Mouse (Mus musculus) lung, postnatal 0 days (tissue): ENCODE measurements around the gene Fbxl17. TPM values are rescaled to one million over a fixed set of nuclear protein-coding genes. Genes with fewer than 3 reads are reported as not detected.

Source experiments
- ATAC-seq: fragments of 200-750 bp; cut with Nextera tagmentation; 2 replicates; pipeline ENCODE4 v1.8.0; 2017; ENCODE audit warnings: moderate library complexity
- DNase-seq: peaks from one replicate; pipeline ENCODE4 v3.0.0-alpha.2; 2016; ENCODE audit warnings: low spot score
- H3K27ac ChIP-seq: fragments of 300-500 bp; sonication (generic); 2 replicates; pipeline ENCODE4 v1.5.1; 2014; ENCODE audit warnings: antibody characterized with exemption, mild to moderate bottlenecking, low read length, mixed read lengths
- H3K27me3 ChIP-seq: fragments of 300-500 bp; sonication (generic); replicated peaks from 2 replicates; pipeline ENCODE4 v1.6.1; 2014; ENCODE audit warnings: low read length, mixed read lengths; ENCODE audit not compliant: insufficient read depth
- H3K36me3 ChIP-seq: fragments of 300-500 bp; sonication (generic); 2 replicates; pipeline ENCODE4 v1.6.1; 2014; ENCODE audit warnings: low read length, mixed read lengths; ENCODE audit not compliant: insufficient read depth
- H3K4me1 ChIP-seq: fragments of 300-500 bp; sonication (generic); 2 replicates; pipeline ENCODE4 v1.6.1; 2014; ENCODE audit warnings: antibody characterized with exemption, low read depth, low read length, mixed read lengths; ENCODE audit not compliant: insufficient read depth
- H3K4me2 ChIP-seq: fragments of 300-500 bp; sonication (generic); replicated peaks from 2 replicates; pipeline ENCODE4 v1.6.1; 2014; ENCODE audit warnings: low read depth, mild to moderate bottlenecking, low read length, moderate library complexity, mixed read lengths
- H3K4me3 ChIP-seq: fragments of 300-500 bp; sonication (generic); 2 replicates; pipeline ENCODE4 v1.5.1; 2014; ENCODE audit warnings: low read depth, low read length
- H3K9ac ChIP-seq: fragments of 300-500 bp; sonication (generic); replicated peaks from 2 replicates; pipeline ENCODE4 v1.6.1; 2014; ENCODE audit warnings: low read depth, mild to moderate bottlenecking
- H3K9me3 ChIP-seq: fragments of 300-500 bp; sonication (generic); 2 replicates; pipeline ENCODE4 v1.6.1; 2016; ENCODE audit warnings: low read length, mixed read lengths
- CTCF ChIP-seq: IDR thresholded peaks from 2 replicates; pipeline ENCODE4 v1.5.1; 2016; ENCODE audit warnings: antibody characterized with exemption, mild to moderate bottlenecking
- EP300 ChIP-seq: IDR thresholded peaks from 2 replicates; pipeline ENCODE4 v1.6.1; 2016; ENCODE audit warnings: antibody characterized with exemption, mild to moderate bottlenecking, control low read depth
- WGBS: fragments of 180-500 bp; shearing (Covaris S2); extraction: QIAGEN DNeasy Blood & Tissue Kit; methylation state at CpG from one replicate; pipeline ENCODE4 v1.1.7; 2014; 5-methylcytosine and 5-hydroxymethylcytosine counted together
- polyA plus RNA-seq: library from polyadenylated mRNA; unstranded; fragments of >200 nt; fragmentation: Nextera tagmentation; extraction: Ambion mirVana; gene quantifications from 2 replicates; pipeline ENCODE4 v1.2.1, GENCODE M21; 2015

Gene Fbxl17
- polyA plus RNA-seq, 1 experiment from 2014 or later, result 6.9 TPM

- no peak overlapping the region for H3K27ac ChIP-seq
- H3K9me3 ChIP-seq, result no peaks in the 10 kb centered on the region
- no peak for TF ChIP-seq EP300
- no peak for TF ChIP-seq CTCF
- no peak overlapping the region for H3K4me3 ChIP-seq
- H3K36me3 ChIP-seq, result no peaks in the 10 kb centered on the region
- no peak for DNase-seq
- no peaks in the 10 kb centered on the region for H3K27me3 ChIP-seq
- H3K9ac ChIP-seq, result no peak overlapping the region
- H3K4me2 ChIP-seq, result no peak overlapping the region
- 67% methylated on average over 5 of the region's 5 CpGs for WGBS
- H3K4me1 ChIP-seq, result no peaks in the 10 kb centered on the region
- no peak for ATAC-seq
Measured at GRCm38 (mm10) chr17:63077509-63077908, 422.3 kb downstream of the Fbxl17 start.

GRCm38 (mm10) chr17:63076661-63077060 lies 423.2 kb downstream of the Fbxl17 start:
- Histone ChIP-seq H3K9me3 (no peaks in the 10 kb centered on the region), H3K4me3 (no peak overlapping the region), H3K4me2 (no peak overlapping the region), H3K27ac (no peak overlapping the region), H3K9ac (no peak overlapping the region), H3K36me3 (no peaks in the 10 kb centered on the region), H3K27me3 (no peaks in the 10 kb centered on the region), H3K4me1 (no peaks in the 10 kb centered on the region)
- no peak for DNase-seq
- no peak for ATAC-seq
- 42% methylated on average over 8 of the region's 8 CpGs for WGBS
- TF ChIP-seq EP300 (no peak), CTCF (no peak)

- Histone ChIP-seq H3K4me2 (no peak overlapping the region), H3K27me3 (no peaks in the 10 kb centered on the region), H3K27ac (no peak overlapping the region), H3K9ac (no peak overlapping the region), H3K36me3 (no peaks in the 10 kb centered on the region), H3K4me3 (no peak overlapping the region), H3K4me1 (no peaks in the 10 kb centered on the region), H3K9me3 (no peaks in the 10 kb centered on the region)
- 60% methylated on average over 8 of the region's 8 CpGs for WGBS
- ATAC-seq (no peak), DNase-seq (no peak)
- TF ChIP-seq EP300 (no peak), CTCF (no peak)
Measured at GRCm38 (mm10) chr17:63076037-63076426, 423.8 kb downstream of the Fbxl17 start.

- Histone ChIP-seq H3K36me3 (no peaks in the 10 kb centered on the region), H3K4me3 (no peak overlapping the region), H3K9me3 (no peaks in the 10 kb centered on the region), H3K9ac (no peak overlapping the region), H3K27ac (no peak overlapping the region), H3K4me1 (no peaks in the 10 kb centered on the region), H3K27me3 (no peaks in the 10 kb centered on the region), H3K4me2 (no peak overlapping the region)
- no peak for DNase-seq
- 90% methylated on average over 14 of the region's 14 CpGs for WGBS
- TF ChIP-seq EP300 (no peak), CTCF (no peak)
- no peak for ATAC-seq
Measured at GRCm38 (mm10) chr17:63075091-63076036, 424.5 kb downstream of the Fbxl17 start.

GRCm38 (mm10) chr17:63073342-63073741 lies 426.5 kb downstream of the Fbxl17 start:
- H3K27ac ChIP-seq, result no peak overlapping the region
- H3K4me2 ChIP-seq, result no peak overlapping the region
- DNase-seq (no peak), ATAC-seq (no peak)
- H3K36me3 ChIP-seq, result no peaks in the 10 kb centered on the region
- no peaks in the 10 kb centered on the region for H3K9me3 ChIP-seq
- H3K9ac ChIP-seq, result no peak overlapping the region
- no peaks in the 10 kb centered on the region for H3K4me1 ChIP-seq
- no peaks in the 10 kb centered on the region for H3K27me3 ChIP-seq
- no peak for TF ChIP-seq CTCF
- no peak for TF ChIP-seq EP300
- H3K4me3 ChIP-seq, result no peak overlapping the region
- WGBS, result 72% methylated on average over 6 of the region's 6 CpGs

- no peak overlapping the region for H3K4me3 ChIP-seq
- H3K27ac ChIP-seq, result no peak overlapping the region
- WGBS, result 84% methylated on average over 15 of the region's 15 CpGs
- no peaks in the 10 kb centered on the region for H3K9me3 ChIP-seq
- H3K36me3 ChIP-seq, result no peaks in the 10 kb centered on the region
- no peaks in the 10 kb centered on the region for H3K27me3 ChIP-seq
- H3K4me1 ChIP-seq, result no peaks in the 10 kb centered on the region
- ATAC-seq (no peak), DNase-seq (no peak)
- no peak for TF ChIP-seq CTCF
- no peak for TF ChIP-seq EP300
- no peak overlapping the region for H3K4me2 ChIP-seq
- H3K9ac ChIP-seq, result no peak overlapping the region
Measured at GRCm38 (mm10) chr17:63071134-63071923, 428.5 kb downstream of the Fbxl17 start.
